Mouse (Mus musculus) telencephalon, adult 2 months (tissue): ENCODE measurements at regions not wholly inside any gene's neighbourhood (a gene's known extent, or its start where the extent isn't known, plus 50 kb on each side); places are given as distances from the start of the nearest gene placed in this dataset.

Experiments used
- DNase-seq: peaks from one replicate; pipeline ENCODE4 v3.0.0-alpha.2; 2011; ENCODE audit warnings: low read depth, low spot score

- DNase-seq, result no peak
Observed at GRCm38 (mm10) chr6:107319565-107319964, 210.0 kb upstream of the Lrrn1 start.

- no peak for DNase-seq
Observed at GRCm38 (mm10) chr6:107350503-107350902, 179.1 kb upstream of the Lrrn1 start.

GRCm38 (mm10) chr6:107375274-107375673 is 154.3 kb upstream of the Lrrn1 start:
- no peak for DNase-seq

GRCm38 (mm10) chr6:107378489-107378888 is 151.1 kb upstream of the Lrrn1 start:
- no peak for DNase-seq

GRCm38 (mm10) chr6:107380621-107381020 is 148.9 kb upstream of the Lrrn1 start:
- no peak for DNase-seq

- no peak for DNase-seq
Observed at GRCm38 (mm10) chr6:107386094-107386678, 143.4 kb upstream of the Lrrn1 start.

GRCm38 (mm10) chr6:107389892-107390291 is 139.7 kb upstream of the Lrrn1 start:
- no peak for DNase-seq

GRCm38 (mm10) chr6:107394611-107395010 is 135.0 kb upstream of the Lrrn1 start:
- no peak for DNase-seq

- DNase-seq, result no peak
Observed at GRCm38 (mm10) chr6:107415766-107416165, 113.8 kb upstream of the Lrrn1 start.

GRCm38 (mm10) chr6:107422091-107422490 is 107.5 kb upstream of the Lrrn1 start:
- no peak for DNase-seq

- no peak for DNase-seq
Observed at GRCm38 (mm10) chr6:107426529-107426928, 103.0 kb upstream of the Lrrn1 start.

- no peak for DNase-seq
Observed at GRCm38 (mm10) chr6:107431033-107431432, 98.5 kb upstream of the Lrrn1 start.

- no peak for DNase-seq
Observed at GRCm38 (mm10) chr6:107442058-107442457, 87.5 kb upstream of the Lrrn1 start.

- DNase-seq, result no peak
Observed at GRCm38 (mm10) chr6:107444336-107444735, 85.2 kb upstream of the Lrrn1 start.

GRCm38 (mm10) chr6:107459220-107459619 is 70.3 kb upstream of the Lrrn1 start:
- no peak for DNase-seq

GRCm38 (mm10) chr6:107462440-107462839 is 67.1 kb upstream of the Lrrn1 start:
- DNase-seq, result no peak

GRCm38 (mm10) chr6:107473395-107473794 is 56.2 kb upstream of the Lrrn1 start:
- no peak for DNase-seq

GRCm38 (mm10) chr6:107474125-107474524 is 55.4 kb upstream of the Lrrn1 start:
- no peak for DNase-seq
